Comparison of ENCODE assay signal across 25 mouse cellular contexts in the genomic region with DNA sequence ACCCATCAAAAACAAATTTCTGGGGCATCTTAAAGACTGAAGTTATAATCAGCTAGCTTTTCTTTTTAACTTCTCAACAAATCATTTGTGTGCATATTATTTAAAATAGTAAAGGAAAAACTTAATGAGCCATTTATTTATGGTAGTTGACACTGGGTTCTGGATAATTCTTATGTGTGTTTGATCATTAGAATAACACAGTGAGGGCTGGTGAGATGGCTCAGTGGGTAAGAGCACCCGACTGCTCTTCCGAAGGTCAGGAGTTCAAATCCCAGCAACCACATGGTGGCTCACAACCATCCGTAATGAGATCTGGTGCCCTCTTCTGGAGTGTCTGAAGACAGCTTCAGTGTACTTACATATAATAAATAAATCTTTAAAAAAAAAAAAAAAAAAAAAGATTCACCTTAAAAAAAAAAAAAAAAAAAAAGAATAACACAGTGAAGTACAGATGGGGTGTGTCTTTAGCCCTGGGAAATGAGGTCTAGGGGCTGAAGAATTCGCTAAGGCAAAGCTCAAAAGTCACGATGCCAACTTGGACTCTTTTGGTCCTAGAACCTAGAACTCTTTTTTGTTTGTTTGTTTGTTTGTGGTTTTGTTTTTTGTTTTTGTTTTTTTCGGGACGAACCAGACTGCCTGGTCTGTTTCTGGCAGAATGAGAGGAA. TPM values are rescaled to one million over a fixed set of nuclear protein-coding genes. Genes with fewer than 3 reads are reported as not detected.
"Had no signal": no experiment of that assay in that cellular context is flagged by ENCODE, and none has a peak within 500 bp of the region (broad histone marks: within the 10 kb centered on the region; RNA-seq: fewer than 3 reads in every experiment).

No protein-coding gene starts in this region.

RNA-seq across cellular contexts. Expression of gene Msmb, which starts 54.1 kb away (rescaled TPM):
- total RNA-seq: layer of hippocampus, adult 8-10 months; layer of hippocampus, postnatal 10 days; layer of hippocampus, postnatal 36 days; left cerebral cortex, adult 2 months; left cerebral cortex, postnatal 10 days; left cerebral cortex, postnatal 36 days; liver, adult 2 months; megakaryocyte progenitor cell, adult 5-6 weeks; megakaryocyte-erythroid progenitor cell, adult 5-6 weeks; midbrain, postnatal 0 days had no signal
- polyA plus RNA-seq: kidney, postnatal 0 days; large intestine, adult 2 months; limb, embryonic 11.5 days; limb, embryonic 14.5 days; liver, adult 2 months; lung, adult 2 months; lung, embryonic 16.5 days; midbrain, embryonic 11.5 days; midbrain, embryonic 14.5 days; midbrain, postnatal 0 days; neural tube, embryonic 11.5 days; neural tube, embryonic 14.5 days; small intestine, adult 2 months; spleen, adult 2 months; stomach, embryonic 16.5 days; testis, adult 2 months; urinary bladder, adult 2 months had no signal

RNA-seq across cellular contexts. Expression of gene Galnt15, which starts 58.9 kb away (rescaled TPM):
- total RNA-seq: megakaryocyte progenitor cell, adult 5-6 weeks; megakaryocyte-erythroid progenitor cell, adult 5-6 weeks had no signal
- polyA plus RNA-seq: limb, embryonic 11.5 days had no signal
